Mouse (Mus musculus) heart, embryonic 12.5 days (tissue): ENCODE data around the gene AY074887. TPM values are rescaled to one million over a fixed set of nuclear protein-coding genes. Genes with fewer than 3 reads are reported as not detected.
"Not testable (repeated sequence)": the region's sequence is repeated elsewhere in the genome, so short reads cannot be mapped to it uniquely, and the experiment has no call there.

Source experiments
- ATAC-seq: fragments of 200-750 bp; cut with Nextera tagmentation; 2 replicates; pipeline ENCODE4 v1.8.0; 2017; ENCODE audit warnings: moderate TSS enrichment, moderate library complexity; ENCODE audit not compliant: insufficient number of reproducible peaks, low FRiP score
- H3K27ac ChIP-seq: fragments of 300-500 bp; sonication (generic); 2 replicates; pipeline ENCODE4 v1.5.1; 2016; ENCODE audit warnings: mild to moderate bottlenecking, moderate library complexity; ENCODE audit not compliant: poor library complexity, severe bottlenecking
- H3K27me3 ChIP-seq: fragments of 300-500 bp; sonication (generic); replicated peaks from 2 replicates; pipeline ENCODE4 v1.6.1; 2016; ENCODE audit warnings: mild to moderate bottlenecking, moderate library complexity
- H3K36me3 ChIP-seq: fragments of 300-500 bp; sonication (generic); 2 replicates; pipeline ENCODE4 v1.6.1; 2016; ENCODE audit warnings: mild to moderate bottlenecking, moderate library complexity
- H3K4me1 ChIP-seq: fragments of 300-500 bp; sonication (generic); replicated peaks from 2 replicates; pipeline ENCODE4 v1.6.1; 2016; ENCODE audit warnings: mild to moderate bottlenecking
- H3K4me2 ChIP-seq: fragments of 300-500 bp; sonication (generic); 2 replicates; pipeline ENCODE4 v1.6.1; 2016; ENCODE audit warnings: mild to moderate bottlenecking, moderate library complexity
- H3K4me3 ChIP-seq: fragments of 300-500 bp; sonication (generic); 2 replicates; pipeline ENCODE4 v1.5.1; 2016; ENCODE audit warnings: mild to moderate bottlenecking
- H3K9ac ChIP-seq: fragments of 300-500 bp; sonication (generic); 2 replicates; pipeline ENCODE4 v1.6.1; 2016; ENCODE audit warnings: mild to moderate bottlenecking, moderate library complexity
- H3K9me3 ChIP-seq: fragments of 300-500 bp; sonication (generic); replicated peaks from 2 replicates; pipeline ENCODE4 v1.6.1; 2016; ENCODE audit warnings: mild to moderate bottlenecking, moderate library complexity
- WGBS: fragments of 180-500 bp; shearing (Covaris S2); methylation state at CpG from one replicate; pipeline ENCODE4 v1.1.7; 2016; 5-methylcytosine and 5-hydroxymethylcytosine counted together
- polyA plus RNA-seq: library from polyadenylated mRNA; unstranded; fragments of >200 nt; fragmentation: Nextera tagmentation; extraction: Ambion mirVana; gene quantifications from 2 replicates; pipeline ENCODE4 v1.2.1, GENCODE M21; 2016

Gene AY074887
- polyA plus RNA-seq, 1 experiment from 2014 or later, result 0.38 TPM

DNA sequence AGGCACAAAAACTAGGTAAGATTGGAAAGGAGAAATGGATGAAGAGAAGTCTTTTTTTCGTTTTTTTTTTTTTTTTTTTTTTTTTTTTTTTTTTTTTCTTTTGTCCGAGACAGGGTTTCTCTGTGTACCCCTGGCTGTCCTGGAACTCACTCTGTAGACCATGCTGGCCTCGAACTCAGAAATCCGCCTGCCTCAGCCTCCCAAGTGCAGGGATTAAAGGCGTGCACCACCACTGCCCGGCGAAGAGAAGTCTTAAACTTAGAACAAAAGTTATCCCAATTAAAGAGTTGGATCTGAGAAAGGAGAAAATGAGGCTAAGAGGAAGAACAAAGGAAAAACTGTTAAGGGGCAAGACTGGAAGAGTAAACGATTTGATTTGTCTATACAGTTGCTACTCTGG, 636 bp downstream of the AY074887 start:
- not testable (repeated sequence) for H3K27me3 ChIP-seq, ATAC-seq, H3K4me1 ChIP-seq, H3K9me3 ChIP-seq
- Histone ChIP-seq H3K27ac (peak overlapping the region; percentile 91; the same call in 1 of the 2 replicates), H3K9ac (0 out of 2 replicates have a peak overlapping the region, but pooled peaks have one; percentile 84), H3K4me3 (peak overlapping the region; percentile 79), H3K36me3 (peaks cover 26% of the 10 kb centered on the region), H3K4me2 (peak overlapping the region; percentile 77)
- 41% methylated on average over 8 of the region's 8 CpGs for WGBS

DNA sequence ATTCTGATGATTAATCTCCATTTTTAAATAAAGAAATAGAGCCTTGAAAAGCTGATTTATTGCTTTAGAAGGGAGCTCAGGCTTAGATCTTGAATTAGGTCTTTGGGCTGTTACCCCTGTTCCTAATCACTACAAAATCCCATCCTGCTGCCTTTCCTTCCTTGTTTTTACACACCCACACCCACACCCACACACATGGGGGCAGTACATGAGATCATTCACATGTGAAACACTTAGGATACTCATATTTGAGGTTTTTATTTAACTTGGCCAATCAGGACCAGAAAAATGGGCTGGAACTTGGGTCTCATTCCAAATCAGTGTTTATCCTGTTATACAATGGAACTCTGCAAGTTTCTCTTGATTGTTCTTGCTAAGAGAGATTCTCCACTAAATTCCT, 1.3 kb downstream of the AY074887 start:
- H3K4me3 ChIP-seq, result no peak overlapping the region
- no peak overlapping the region for H3K4me2 ChIP-seq
- H3K4me1 ChIP-seq, result peaks cover 10% of the 10 kb centered on the region
- no peak overlapping the region for H3K27ac ChIP-seq
- no peak for ATAC-seq
- H3K27me3 ChIP-seq, result no peaks in the 10 kb centered on the region
- no peak overlapping the region for H3K9ac ChIP-seq
- H3K36me3 ChIP-seq, result peaks cover 22% of the 10 kb centered on the region
- no peaks in the 10 kb centered on the region for H3K9me3 ChIP-seq

- H3K27ac ChIP-seq, result no peak overlapping the region
- H3K4me2 ChIP-seq, result no peak overlapping the region
- H3K4me3 ChIP-seq, result no peak overlapping the region
- H3K9ac ChIP-seq, result no peak overlapping the region
- H3K4me1 ChIP-seq, result 0 out of 2 replicates have a peak, but pooled peaks cover under 1% of the 10 kb centered on the region
- H3K27me3 ChIP-seq, result no peaks in the 10 kb centered on the region
- 74% methylated on average over 16 of the region's 16 CpGs for WGBS
- H3K36me3 ChIP-seq, result no peaks in the 10 kb centered on the region
- ATAC-seq, result no peak
- H3K9me3 ChIP-seq, result no peaks in the 10 kb centered on the region
These were observed 4.5 kb downstream of the AY074887 start for GRCm38 (mm10) chr9:54946256-54946655.

DNA sequence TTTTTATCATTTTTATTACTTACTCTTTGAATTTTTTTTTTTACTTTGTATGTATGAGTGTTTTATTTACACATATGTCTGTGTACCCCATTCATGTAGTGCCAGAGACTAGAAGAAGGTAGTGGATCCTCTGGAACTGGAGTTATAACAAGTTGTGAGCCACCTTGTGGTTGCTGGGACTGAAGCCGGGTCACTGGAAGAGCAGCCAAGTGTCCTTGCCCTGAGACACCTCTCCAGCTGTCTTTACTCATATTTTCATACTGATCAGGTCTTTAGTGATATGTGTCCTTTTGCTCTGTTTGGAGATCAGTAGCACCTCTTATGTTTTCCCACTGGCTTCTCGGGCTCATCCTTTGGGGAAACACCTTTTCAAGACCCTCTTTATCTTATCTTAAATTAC, 6.3 kb downstream of the AY074887 start:
- Histone ChIP-seq H3K9ac (no peak overlapping the region), H3K27me3 (no peaks in the 10 kb centered on the region), H3K27ac (no peak overlapping the region), H3K4me3 (no peak overlapping the region), H3K36me3 (no peaks in the 10 kb centered on the region), H3K4me2 (no peak overlapping the region), H3K4me1 (no peaks in the 10 kb centered on the region), H3K9me3 (no peaks in the 10 kb centered on the region)
- ATAC-seq, result no peak
- 65% methylated on average over 2 of the region's 2 CpGs for WGBS

DNA sequence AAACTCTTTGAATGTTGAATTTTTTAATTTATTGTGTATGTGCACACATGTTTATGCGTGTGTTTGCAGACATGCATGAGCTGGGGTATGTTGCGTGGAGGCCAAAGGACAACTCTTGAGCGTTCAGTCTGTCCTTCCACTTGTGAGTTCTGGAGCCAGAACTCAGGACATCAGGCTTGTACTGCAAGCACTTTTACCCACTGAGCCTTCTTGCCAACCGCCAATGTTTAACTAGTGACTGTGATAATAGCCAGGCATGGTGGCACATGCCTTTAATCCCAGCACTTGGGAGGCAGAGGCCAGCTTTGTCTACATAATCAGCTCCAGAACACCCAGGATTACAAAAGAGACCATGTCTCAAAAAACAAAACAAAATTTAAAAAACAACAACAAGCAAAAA, 8.7 kb downstream of the AY074887 start:
- 0 out of 2 replicates have a peak, but pooled peaks cover 5% of the 10 kb centered on the region for H3K36me3 ChIP-seq
- H3K4me2 ChIP-seq, result no peak overlapping the region
- WGBS, result 85% methylated on average over 4 of the region's 4 CpGs
- no peaks in the 10 kb centered on the region for H3K4me1 ChIP-seq
- no peaks in the 10 kb centered on the region for H3K9me3 ChIP-seq
- H3K27ac ChIP-seq, result no peak overlapping the region
- H3K27me3 ChIP-seq, result no peaks in the 10 kb centered on the region
- no peak for ATAC-seq
- H3K9ac ChIP-seq, result no peak overlapping the region
- no peak overlapping the region for H3K4me3 ChIP-seq

GRCm38 (mm10) chr9:54932379-54932778, 18.4 kb downstream of the AY074887 start:
- H3K27me3 ChIP-seq, result no peaks in the 10 kb centered on the region
- H3K27ac ChIP-seq, result no peak overlapping the region
- WGBS, result 70% methylated on average over 2 of the region's 2 CpGs
- no peaks in the 10 kb centered on the region for H3K4me1 ChIP-seq
- no peaks in the 10 kb centered on the region for H3K9me3 ChIP-seq
- no peak for ATAC-seq
- H3K4me3 ChIP-seq, result no peak overlapping the region
- H3K36me3 ChIP-seq, result no peaks in the 10 kb centered on the region
- no peak overlapping the region for H3K9ac ChIP-seq
- H3K4me2 ChIP-seq, result no peak overlapping the region

- no peak for ATAC-seq
- no peak overlapping the region for H3K9ac ChIP-seq
- no peak overlapping the region for H3K4me2 ChIP-seq
- no peaks in the 10 kb centered on the region for H3K9me3 ChIP-seq
- 5% methylated on average over 1 of the region's 1 CpGs for WGBS
- no peak overlapping the region for H3K4me3 ChIP-seq
- no peak overlapping the region for H3K27ac ChIP-seq
- H3K4me1 ChIP-seq, result no peaks in the 10 kb centered on the region
- no peaks in the 10 kb centered on the region for H3K27me3 ChIP-seq
- H3K36me3 ChIP-seq, result no peaks in the 10 kb centered on the region
These were observed 19.0 kb downstream of the AY074887 start for GRCm38 (mm10) chr9:54931765-54932164.

GRCm38 (mm10) chr9:54930741-54931140, 20.1 kb downstream of the AY074887 start:
- Histone ChIP-seq H3K9me3 (no peaks in the 10 kb centered on the region), H3K9ac (no peak overlapping the region), H3K4me3 (no peak overlapping the region), H3K4me2 (no peak overlapping the region), H3K27me3 (no peaks in the 10 kb centered on the region), H3K27ac (no peak overlapping the region), H3K36me3 (no peaks in the 10 kb centered on the region), H3K4me1 (no peaks in the 10 kb centered on the region)
- ATAC-seq, result no peak
- 75% methylated on average over 1 of the region's 1 CpGs for WGBS

GRCm38 (mm10) chr9:54919946-54920345, 30.9 kb downstream of the AY074887 start:
- 58% methylated on average over 4 of the region's 4 CpGs for WGBS
- no peak overlapping the region for H3K4me2 ChIP-seq
- H3K4me3 ChIP-seq, result no peak overlapping the region
- ATAC-seq, result no peak
- peaks cover 4% of the 10 kb centered on the region; the same call in 1 of the 2 replicates for H3K9me3 ChIP-seq
- 0 out of 2 replicates have a peak, but pooled peaks cover 4% of the 10 kb centered on the region for H3K4me1 ChIP-seq
- H3K27me3 ChIP-seq, result no peaks in the 10 kb centered on the region
- H3K36me3 ChIP-seq, result peaks cover 9% of the 10 kb centered on the region
- no peak overlapping the region for H3K27ac ChIP-seq
- H3K9ac ChIP-seq, result no peak overlapping the region

GRCm38 (mm10) chr9:54918781-54919180, 32.0 kb downstream of the AY074887 start:
- ATAC-seq, result no peak
- no peak overlapping the region for H3K27ac ChIP-seq
- H3K4me1 ChIP-seq, result 0 out of 2 replicates have a peak, but pooled peaks cover 4% of the 10 kb centered on the region
- H3K9ac ChIP-seq, result no peak overlapping the region
- H3K4me3 ChIP-seq, result no peak overlapping the region
- no peaks in the 10 kb centered on the region for H3K27me3 ChIP-seq
- H3K9me3 ChIP-seq, result peaks cover 4% of the 10 kb centered on the region; the same call in 1 of the 2 replicates
- WGBS, result 92% methylated on average over 5 of the region's 5 CpGs
- H3K4me2 ChIP-seq, result no peak overlapping the region
- H3K36me3 ChIP-seq, result peaks cover 9% of the 10 kb centered on the region

DNA sequence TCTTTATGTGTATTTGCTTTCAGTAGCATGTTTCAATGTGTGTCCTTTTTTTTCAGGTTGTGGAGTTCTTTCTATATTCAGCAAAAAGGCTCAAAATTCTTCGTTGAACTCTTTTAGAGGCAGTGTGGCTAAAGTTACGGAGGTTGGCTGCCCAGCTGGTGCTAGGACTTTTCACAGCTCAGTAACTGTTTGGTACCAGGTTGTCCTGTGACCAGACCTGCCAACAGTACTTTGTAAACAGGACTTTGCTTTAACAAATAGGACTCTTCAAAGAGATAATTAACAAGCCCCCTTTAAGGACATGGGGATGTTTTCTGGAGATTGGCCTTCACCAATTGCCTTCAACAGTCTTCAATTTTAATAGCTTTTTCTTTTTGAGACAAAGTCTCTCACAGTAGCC, 32.6 kb downstream of the AY074887 start:
- H3K9ac ChIP-seq, result no peak overlapping the region
- 57% methylated on average over 2 of the region's 2 CpGs for WGBS
- H3K9me3 ChIP-seq, result peaks cover 4% of the 10 kb centered on the region; the same call in 1 of the 2 replicates
- no peaks in the 10 kb centered on the region for H3K27me3 ChIP-seq
- 0 out of 2 replicates have a peak, but pooled peaks cover 4% of the 10 kb centered on the region for H3K4me1 ChIP-seq
- H3K4me3 ChIP-seq, result no peak overlapping the region
- ATAC-seq, result no peak
- peaks cover 9% of the 10 kb centered on the region for H3K36me3 ChIP-seq
- no peak overlapping the region for H3K27ac ChIP-seq
- no peak overlapping the region for H3K4me2 ChIP-seq
